Mouse (Mus musculus) adrenal gland, adult 8-10 months (tissue): ENCODE measurements around the gene Trio. TPM values are rescaled to one million over a fixed set of nuclear protein-coding genes. Genes with fewer than 3 reads are reported as not detected.
A peak's percentile ranks its signal among the peaks of the same experiment; 100 is the strongest.
"Not testable (repeated sequence)": the region's sequence is repeated elsewhere in the genome, so short reads cannot be mapped to it uniquely, and the experiment has no call there.

Experiments used
- DNase-seq: peaks from one replicate; pipeline ENCODE4 v3.0.0; 2022
- total RNA-seq, 4 experiments: library from RNA; stranded (reverse); gene quantifications; 2 replicates each; pipeline ENCODE4 v1.2.4; 2022

Trio gene
- total RNA-seq, 4 experiments from 2014 or later: 57.9 to 84.0 (median 69.8) TPM

DNA sequence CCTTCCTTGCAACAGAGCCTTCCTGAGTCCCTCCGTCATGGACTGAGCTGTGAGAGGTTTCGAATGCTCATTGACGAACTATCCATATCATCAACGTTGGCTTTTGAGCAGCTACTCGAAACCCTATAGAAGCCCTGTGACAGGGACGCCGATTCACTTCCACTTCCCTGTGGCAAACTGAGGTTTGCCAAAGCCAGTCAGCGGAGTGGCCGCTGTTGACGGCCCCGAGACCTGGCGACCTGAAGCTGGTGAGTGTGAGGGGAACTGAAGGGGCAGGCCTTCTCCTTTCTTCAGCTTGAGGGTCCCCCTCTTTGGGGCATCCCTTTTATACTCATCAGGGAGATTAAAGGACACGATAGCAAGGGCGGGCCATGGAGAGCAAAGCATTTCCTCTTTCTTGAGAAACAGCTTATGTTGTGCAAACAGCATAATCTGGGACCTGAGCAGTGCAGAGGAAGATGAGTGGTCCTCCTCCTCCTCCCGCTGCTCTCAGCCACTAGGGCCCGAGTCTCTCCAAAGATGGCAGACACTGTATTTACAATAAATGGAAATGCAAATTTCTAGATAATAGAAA is 151.8 kb downstream of the Trio start:
- DNase-seq: no peak

DNA sequence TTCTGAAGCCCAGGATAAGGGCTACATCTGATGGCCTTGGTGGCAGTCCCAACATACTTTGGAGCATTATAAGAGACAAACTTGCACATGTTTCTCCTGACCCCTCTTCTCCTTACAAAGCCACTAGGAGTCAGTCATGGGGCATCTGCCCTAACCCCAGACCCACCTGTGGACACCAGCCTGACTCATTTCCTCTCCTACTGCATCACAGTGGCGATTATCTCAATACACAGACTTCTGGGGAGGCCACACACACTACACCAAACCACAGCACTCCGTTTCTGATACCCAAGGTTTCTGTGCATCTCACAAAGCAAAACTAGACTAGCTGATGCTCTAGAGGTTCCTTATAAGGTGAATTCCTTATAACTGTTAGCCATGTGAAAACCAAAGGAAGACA is 153.4 kb downstream of the Trio start:
- DNase-seq: no peak

- no peak for DNase-seq
Observed at GRCm38 (mm10) chr15:27871708-27872107, 153.9 kb downstream of the Trio start.

GRCm38 (mm10) chr15:27871260-27871659 is 154.4 kb downstream of the Trio start:
- DNase-seq: no peak

DNA sequence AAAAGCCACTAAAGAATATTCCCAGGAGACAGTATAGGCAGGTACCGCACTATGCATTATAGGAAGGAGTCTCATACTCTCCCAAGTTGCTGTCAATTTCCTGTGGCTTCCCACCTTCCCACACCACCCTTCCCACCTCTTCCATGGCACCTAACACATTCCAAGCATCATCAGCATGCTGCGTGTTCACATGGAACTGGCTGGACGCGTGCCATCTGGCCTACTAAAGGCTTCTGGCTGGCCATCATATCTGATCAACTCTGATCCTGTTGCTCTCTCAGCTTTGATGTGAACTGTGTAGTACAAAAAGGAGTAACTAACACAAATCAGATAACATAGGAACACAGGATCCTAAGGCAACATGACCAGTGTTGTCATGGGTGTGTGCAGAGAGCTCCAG is 156.6 kb downstream of the Trio start:
- no peak for DNase-seq

- no peak for DNase-seq
Observed at GRCm38 (mm10) chr15:27867831-27868230, 157.8 kb downstream of the Trio start.

DNA sequence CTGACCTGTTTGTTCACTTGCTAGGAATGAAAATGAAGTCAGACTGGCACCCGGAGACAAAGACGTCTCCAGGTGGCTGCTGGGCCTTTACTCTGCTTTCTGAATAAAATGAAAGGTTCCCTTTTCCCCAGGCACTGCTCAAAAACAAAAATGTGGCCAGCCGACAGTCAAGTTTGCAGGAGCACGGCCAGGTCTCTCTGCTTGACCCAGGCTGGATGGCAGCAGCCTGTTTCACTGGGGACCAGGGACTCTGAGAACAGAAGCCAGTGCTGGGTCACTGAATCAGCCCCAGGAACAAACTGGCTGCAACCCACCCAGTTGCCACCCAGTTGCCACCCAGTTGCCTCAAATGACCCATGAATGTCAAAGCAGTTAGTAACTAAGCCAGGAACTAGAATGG is 159.2 kb downstream of the Trio start:
- no peak for DNase-seq

GRCm38 (mm10) chr15:27866053-27866452 is 159.6 kb downstream of the Trio start:
- no peak for DNase-seq

DNA sequence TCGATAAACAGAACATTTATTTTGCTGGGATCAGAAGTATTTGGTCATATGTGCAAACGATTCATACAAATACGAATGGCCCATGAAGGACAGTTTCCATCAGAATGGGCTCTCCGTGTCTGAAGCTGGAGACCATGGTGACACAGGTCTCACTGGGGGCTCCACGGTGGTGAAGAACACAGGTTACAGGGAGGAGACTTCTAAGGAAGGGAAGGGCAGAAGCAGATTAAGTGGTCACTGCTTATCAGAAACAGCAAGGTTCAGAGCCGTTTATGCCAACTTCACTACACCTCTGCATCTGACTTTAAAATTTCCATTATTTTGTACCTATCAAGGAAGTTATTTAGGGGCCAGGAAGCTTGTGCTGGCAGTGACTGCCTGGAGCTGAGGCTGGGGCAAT is 161.3 kb downstream of the Trio start:
- no peak for DNase-seq

DNA sequence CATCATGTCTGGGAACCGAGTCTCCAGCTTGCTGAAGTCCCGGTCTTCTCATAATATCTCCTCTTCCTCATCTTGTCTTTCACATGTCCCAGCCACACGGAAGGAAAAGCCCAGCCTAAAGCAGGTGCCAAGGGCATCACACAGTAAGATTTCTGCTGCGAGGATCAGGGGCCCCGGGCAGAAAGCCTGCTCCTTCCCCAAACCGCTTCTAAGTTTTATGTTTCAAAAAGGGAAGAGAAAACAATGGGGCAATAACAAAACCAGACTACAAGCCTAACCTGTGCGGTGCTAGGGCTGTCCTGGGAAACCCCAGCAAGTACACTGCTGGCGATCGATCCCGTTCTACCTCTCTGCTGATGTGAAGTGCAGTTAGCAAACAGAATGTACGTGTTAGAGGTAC is 162.7 kb downstream of the Trio start:
- no peak for DNase-seq

- DNase-seq: no peak
Observed at GRCm38 (mm10) chr15:27860439-27860838, 165.2 kb downstream of the Trio start.

DNA sequence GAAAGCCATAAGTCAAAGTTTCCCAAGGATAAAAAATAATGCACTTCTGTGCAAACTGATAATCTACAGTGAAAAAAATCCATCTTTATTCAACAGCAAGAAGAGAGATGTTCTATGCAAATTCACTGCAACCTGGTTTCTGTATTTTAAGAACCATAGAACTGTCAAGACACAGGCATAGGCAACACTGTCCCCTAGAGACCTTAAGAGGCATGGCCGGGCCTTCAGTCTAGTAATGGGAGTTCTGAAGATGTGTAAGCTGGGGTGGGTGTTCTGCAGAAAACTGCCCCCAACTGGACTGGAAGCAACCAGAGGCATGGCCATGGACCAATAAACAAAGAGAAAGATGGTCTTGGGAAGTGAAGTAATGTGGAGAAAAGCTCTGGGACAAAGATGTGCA is 166.1 kb downstream of the Trio start:
- no peak for DNase-seq

- no peak for DNase-seq
Observed at GRCm38 (mm10) chr15:27859115-27859514, 166.5 kb downstream of the Trio start.

DNA sequence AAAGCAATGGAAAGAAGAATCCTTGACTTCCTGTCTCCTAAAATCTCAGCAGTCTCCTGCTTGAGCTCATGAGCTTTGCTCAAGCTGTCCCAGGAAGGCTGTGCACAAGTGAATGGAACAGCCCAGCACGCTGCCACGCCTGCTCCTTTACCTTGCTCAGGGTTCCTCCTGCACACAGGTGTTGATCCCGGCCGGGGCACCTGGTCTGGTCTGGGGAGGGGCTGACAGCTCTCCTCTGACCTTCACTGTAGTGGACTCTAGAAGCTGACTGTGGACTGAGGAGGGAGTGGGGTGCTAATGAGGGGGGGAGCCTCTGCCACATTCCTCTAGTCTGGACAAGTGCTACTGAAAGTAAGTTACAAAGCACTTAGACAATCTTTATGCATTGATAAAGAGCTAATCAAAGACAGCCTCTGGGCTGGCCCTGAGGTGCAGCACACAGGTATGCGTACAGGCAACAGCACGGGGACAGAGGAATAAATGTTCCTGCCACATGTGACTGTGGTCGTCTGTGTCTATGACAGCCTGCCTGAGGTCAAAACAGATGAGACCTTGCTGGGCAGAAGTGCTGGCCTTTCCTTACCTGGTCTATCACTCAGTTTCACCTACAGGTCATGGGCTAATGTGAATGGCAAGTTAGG is 167.3 kb downstream of the Trio start:
- DNase-seq: no peak

GRCm38 (mm10) chr15:27857242-27857641 is 168.4 kb downstream of the Trio start:
- DNase-seq: no peak

- no peak for DNase-seq
Observed at GRCm38 (mm10) chr15:27856050-27856787, 169.4 kb downstream of the Trio start.

- DNase-seq: no peak
Observed at GRCm38 (mm10) chr15:27851312-27851711, 174.3 kb downstream of the Trio start.

DNA sequence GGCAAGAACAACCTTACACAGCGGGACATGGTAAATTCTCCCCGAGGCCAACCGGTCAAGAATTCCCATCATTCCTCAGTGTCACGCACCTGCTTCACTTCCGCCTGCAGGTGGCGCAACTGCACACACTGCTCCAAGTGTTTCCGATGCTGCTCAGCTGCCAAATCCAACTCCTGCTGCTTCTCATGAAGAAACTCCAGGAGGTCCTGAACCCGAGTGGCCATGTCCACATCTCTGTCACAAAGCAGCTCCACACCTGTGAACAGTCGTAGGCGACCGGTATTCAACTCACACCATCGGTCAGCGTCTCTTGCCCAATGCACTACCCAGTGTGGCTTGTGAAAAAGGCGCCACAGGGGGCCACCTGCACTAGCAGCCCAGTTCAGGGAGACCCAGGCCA is 174.7 kb downstream of the Trio start:
- DNase-seq: no peak

- peak; percentile 59 for DNase-seq
Observed at GRCm38 (mm10) chr15:27849910-27850309, 175.7 kb downstream of the Trio start.

- no peak for DNase-seq
Observed at GRCm38 (mm10) chr15:27841696-27842095, 184.0 kb downstream of the Trio start.

DNA sequence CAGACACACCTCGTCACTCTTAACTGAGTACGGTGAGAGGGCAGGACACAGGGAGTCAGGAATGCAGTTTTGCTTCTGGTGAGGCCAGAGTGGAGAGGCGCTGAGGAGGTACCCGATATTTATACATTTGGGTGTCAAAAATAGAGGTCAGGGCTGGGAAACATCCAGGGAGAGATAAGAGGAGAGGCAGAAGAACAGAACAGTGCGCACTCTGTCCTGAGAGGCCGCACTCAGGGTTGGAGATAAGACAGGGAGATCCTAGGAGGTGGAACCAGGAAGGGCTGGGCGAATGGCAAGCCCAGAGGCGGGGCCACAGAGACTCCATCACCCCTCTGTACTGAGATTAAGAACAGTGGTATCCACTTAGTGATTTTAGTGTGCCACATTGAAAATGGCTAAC is 185.1 kb downstream of the Trio start:
- no peak for DNase-seq

DNA sequence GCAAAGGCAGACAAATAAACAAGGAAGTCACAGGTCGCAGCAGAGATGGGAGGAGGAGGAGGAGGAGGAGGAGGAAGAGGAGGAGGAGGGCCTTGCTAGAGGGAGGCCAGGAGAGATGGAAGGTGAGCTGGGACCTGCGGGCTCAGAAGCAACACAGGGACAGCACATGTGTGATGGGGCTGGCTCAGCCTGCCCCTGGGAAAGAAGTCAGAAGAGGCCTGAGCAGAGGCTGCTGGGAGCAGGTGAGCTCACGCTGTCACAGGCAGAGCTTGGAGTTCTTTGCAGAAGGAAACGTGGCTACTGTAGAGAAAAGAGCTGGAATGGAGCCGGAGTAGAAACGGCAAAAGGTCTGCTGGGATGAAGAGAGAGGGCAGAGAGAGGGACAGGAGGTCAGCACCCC is 185.5 kb downstream of the Trio start:
- no peak for DNase-seq

DNA sequence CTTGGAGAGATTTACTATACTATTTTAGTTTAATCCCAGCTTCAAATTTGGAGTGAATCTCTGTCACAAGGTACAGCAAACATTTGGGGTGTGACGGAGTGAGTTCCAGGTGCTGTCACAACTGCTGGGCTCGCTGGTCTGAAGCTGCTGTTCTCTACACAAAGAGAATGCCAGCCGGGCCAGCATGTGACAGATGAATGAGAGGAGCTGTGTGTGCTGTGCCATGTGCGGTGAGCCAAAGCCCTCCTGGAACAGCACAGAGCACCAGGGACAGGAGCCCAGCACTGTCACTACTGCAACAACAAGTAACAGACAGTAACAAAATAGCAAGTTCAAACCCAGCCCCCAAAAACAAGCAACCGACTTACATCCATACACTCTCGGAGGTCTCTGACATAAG is 194.0 kb downstream of the Trio start:
- DNase-seq: no peak

DNA sequence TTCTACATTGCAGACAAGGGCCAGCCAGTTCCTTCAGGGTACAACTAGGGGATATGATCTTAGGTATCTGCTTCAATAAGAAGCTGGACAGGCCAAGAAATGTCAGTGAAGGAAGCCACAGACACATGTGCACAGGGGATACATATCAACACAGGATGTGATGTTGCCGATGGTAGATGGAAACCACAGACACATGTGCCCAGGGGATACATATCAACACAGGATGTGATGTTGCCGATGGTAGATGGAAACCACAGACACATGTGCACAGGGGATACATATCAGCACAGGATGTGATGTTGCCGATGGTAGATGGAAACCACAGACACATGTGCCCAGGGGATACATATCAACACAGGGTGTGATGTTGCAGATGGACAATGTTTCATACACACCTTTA is 197.8 kb downstream of the Trio start:
- DNase-seq: not testable (repeated sequence)
